Mouse (Mus musculus) retina, adult 2 months (tissue): ENCODE data around the gene Prmt1.

Source experiments
- DNase-seq: peaks from one replicate; pipeline ENCODE4 v3.0.0-alpha.2; 2012; ENCODE audit warnings: low read depth, low spot score

Gene Prmt1

GRCm38 (mm10) chr7:44981539-44981938, 4.8 kb downstream of the Prmt1 start:
- no peak for DNase-seq

- DNase-seq: no peak
Observed at GRCm38 (mm10) chr7:44978300-44978699, 8.1 kb downstream of the Prmt1 start.

GRCm38 (mm10) chr7:44975117-44975419, 11.3 kb downstream of the Prmt1 start:
- no peak for DNase-seq

DNA sequence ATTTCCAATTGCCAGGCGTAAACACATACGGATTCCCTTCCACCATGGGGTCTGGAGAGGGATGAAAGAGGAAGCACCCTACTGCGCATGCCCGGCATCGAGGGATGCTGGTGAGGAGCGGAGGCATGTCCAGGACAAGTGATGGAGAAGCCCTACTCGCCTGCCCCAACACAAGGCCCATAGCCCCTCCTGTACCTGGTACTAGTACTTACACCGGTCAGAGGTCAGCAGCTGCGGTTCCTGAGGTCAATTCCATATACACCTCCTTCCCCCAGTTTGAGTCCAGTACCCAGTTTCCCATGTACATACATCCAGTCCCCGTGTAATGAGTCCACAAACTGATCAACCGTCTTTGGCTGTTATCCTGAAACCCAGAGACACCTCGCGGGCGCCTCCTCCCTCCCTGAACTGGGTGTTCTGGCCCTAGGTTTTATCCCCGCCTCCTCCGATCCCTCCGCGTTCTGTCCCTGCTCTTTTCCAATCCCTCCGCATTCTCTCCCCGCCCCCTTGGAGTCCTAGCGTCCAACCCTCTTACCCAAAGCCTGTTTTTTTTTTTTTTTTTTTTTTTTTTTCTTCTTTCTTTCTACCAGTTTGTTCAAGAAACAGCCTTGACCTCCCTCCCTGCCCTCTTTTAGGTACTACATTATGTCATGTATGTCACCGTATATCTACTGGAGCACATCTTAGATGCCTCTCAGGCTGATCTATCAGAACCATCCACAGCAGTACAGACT, 11.8 kb downstream of the Prmt1 start, which contains the start of gene Cpt1c:
TSS of gene Cpt1c (minus strand) at position 469 of the 734 bp plus-strand sequence.
- DNase-seq: no peak

DNA sequence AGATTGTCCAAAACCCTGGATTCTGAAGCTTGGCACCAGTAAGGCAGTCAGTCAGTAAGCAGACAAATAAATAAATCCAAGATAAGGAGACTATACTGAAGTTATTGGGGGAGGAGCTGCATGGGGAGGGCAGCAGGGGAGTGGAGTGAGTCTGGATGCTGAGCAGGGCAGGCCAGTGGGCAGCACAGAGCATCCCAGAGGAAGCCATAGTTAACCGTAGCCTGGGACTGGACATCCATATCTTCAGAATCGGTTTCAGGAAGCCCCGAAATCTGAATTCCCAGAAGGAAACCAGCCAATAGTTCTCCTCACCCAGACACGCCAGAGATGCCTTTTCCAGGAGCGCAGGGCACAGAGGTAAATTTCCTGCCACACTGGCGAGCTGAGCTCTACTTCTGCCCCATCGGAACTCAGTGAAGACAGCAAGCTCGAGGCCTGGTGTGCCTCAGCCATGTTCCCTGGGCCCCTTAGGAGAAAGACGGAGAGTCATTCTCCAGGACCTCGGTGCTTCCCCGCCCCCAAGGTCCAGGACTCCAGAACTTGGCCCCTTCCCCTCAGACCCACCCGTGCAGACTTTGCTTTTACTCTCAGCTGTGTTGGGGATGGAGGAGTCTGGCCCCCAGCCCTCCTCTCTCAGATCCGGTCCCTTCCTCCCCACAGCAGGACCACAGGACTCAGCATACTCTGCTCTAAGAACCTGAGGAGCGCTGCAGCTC, 12.8 kb downstream of the Prmt1 start:
- no peak for DNase-seq

- no peak for DNase-seq
Observed at GRCm38 (mm10) chr7:44971142-44971541, 15.2 kb downstream of the Prmt1 start.

GRCm38 (mm10) chr7:44970231-44970691, 16.1 kb downstream of the Prmt1 start:
- DNase-seq: no peak

DNA sequence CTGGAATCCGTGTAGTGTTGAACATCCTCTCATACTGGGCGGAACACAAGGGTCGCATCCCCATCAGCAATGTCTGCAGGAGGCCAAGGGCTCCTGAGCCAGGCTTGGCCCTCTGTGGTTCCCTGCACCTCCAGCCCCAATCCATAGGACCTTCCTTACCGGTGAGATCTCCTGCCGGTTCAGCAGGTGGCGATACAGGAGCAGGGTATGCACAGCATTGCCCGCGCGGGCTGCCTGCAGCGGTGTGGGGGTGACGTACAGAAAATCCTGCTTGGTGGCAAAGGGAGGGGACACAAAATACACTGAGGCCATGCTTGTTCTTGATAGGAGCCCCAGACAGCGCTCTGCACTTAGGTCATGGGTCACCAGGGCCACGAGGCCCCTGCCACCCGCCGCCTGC, 19.7 kb downstream of the Prmt1 start:
- no peak for DNase-seq

GRCm38 (mm10) chr7:44965975-44966374, 20.4 kb downstream of the Prmt1 start:
- DNase-seq: no peak

DNA sequence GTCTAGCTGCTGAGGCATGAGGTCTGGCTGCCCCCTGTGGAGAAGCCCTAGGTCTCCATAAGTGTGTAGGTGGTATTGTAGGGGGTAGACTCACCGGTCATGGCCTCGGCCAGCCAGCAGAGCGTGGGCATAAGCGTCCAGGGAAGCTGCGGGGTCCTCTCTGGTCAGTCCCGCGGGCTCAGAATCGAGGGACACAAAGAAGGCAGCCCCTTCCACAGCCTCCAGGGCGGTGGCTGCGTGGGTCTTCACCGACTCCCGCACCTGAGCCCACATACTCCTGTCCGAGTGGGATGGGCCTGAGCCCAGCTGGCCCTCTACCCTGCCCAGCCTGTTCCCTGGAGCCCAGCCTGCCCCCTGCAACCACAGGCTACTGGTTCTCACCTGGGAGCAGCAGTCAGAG, 21.4 kb downstream of the Prmt1 start:
- DNase-seq: no peak

DNA sequence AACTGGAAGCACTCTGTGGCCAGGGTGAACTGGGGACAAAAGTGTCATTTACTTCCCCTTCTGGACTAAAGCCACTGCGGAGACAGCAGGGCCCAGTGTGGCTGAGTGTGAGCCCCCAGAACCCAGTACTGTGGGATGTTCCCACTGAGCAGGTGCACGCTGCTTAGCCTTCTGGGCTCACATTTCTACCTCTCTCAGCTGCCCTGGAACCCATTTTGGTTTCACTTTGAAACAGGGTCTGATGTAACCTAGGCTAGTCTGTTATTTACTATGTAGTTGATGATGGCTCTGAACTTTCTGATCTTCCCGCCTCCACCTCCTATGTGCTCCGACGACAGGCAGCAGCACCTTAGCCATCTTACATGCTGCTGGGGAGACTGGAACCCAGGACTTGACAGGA, 23.5 kb downstream of the Prmt1 start:
- DNase-seq: no peak

DNA sequence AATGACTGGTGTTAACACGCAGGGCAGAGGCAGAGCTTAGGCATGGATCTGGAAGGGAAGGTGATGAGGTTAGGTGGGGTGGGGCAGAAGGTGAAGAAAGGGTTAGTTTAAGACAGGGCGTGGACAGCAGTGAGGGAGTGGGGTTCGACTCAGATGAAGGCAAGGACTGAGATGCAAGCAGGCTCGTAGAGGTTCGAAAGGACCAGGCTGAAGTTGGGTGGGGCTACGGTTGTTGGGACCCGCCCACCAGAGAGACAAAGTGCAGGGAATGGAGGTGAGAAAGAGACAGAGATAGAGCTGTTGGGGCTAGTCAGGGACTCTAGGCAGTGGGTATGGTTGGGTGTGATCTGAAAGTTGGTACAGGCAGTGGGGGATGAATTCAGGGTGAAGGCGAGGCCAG, 24.0 kb downstream of the Prmt1 start:
- DNase-seq: no peak

GRCm38 (mm10) chr7:44960512-44960910, 25.9 kb downstream of the Prmt1 start:
- no peak for DNase-seq

DNA sequence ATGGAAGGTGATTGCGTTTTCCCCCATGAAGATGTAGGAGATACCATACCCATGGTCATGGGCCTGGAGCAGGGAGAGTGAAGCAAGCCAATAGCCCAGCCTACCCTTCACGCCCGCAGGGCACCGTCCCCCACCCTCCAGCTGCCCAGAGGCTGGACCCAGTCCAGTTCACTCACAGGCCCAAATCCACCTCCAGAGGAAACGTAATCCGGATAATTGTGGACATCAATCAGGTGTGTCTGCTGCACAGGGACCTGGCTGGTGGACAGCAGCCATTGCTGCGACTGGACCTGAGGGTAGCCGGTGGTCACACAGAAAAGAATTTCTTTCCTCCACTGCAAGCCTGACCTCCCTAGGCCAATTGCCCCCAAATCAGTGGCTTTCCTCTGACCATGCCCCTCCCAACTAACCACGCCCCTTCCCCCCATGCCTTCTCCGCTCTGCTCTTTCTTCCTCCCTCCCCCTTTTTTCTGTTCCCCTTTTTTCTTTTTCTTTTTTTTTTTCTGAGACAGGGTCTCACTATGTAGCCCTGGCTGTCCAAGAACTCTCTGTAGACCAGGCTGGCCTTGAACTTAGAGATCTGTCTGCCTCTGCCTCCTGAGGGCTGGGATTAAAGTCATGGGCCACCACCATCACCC, 26.4 kb downstream of the Prmt1 start:
- no peak for DNase-seq

DNA sequence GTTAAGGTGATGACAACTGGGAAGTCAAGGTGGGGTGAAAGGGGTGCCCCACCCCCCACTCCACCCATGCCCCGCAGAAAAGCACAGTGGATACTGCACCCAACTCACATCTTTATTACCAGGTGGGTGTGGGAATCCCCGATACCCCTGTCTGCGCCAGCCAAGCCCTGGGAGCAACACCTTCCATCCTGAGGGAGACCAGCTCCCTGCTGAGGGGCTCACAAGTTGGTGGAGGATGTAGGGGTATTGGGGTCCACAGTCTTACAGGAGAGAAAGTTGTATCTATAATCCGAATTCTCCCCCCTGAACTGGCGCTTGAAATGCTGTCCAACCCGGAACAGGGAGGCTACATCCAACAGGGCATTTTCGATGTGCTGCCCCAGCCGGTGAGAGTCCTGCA, 27.1 kb downstream of the Prmt1 start:
- DNase-seq: no peak

DNA sequence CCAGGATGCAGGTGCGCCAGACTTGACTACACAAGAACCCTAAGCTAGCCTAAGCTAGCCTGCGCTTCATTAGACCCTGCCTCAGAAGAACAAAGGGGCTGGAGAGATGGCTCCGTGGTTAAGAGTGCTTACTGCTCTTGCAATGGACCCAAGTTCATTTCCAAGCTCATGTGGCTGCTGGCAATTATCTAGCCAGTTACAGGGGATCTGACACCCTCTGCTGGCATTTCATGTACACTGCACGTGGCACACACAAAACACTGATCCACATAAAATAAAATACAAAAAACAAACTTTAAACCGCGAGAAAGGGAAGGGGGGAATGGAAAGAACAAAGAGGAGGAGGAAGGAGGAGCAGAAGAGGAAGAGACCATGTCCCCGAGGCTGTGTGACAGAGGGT, 28.2 kb downstream of the Prmt1 start:
- DNase-seq: no peak

DNA sequence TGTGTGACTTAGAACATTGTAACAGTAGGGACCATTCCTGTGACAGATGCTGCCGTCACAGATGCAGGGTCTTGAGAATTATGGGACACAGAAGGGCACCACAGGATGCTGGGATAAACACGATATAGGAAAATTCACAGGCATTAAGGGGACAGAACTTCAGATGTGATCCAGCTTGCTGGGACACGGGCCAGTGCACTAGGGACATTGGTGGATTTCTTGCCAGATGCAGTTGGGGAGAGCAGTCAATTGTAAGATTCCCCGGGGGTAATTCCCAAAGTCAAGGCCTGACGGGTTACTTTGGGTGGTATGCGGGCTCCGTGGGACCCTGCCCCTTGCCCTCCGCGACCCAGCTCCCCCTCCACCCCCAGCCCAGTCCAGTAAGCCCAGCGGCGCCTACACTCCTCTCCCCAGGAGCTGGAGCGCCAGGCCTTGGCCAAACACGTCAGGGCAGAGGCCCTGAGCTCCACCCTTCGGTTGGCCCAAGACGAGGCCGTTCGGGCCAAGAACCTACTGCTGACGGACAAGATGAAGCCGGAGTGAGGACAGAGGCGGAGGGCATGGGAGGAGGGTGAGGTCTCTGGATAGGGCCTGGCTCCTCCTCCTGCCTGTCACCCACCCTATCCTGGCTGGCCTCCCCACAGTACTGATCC, 29.1 kb downstream of the Prmt1 start:
- no peak for DNase-seq

GRCm38 (mm10) chr7:44956266-44956665, 30.1 kb downstream of the Prmt1 start:
- DNase-seq: no peak

- DNase-seq: no peak
Observed at GRCm38 (mm10) chr7:44955628-44956027, 30.7 kb downstream of the Prmt1 start.

GRCm38 (mm10) chr7:44954091-44954885, 32.1 kb downstream of the Prmt1 start:
- DNase-seq: no peak

GRCm38 (mm10) chr7:44953561-44953960, 32.8 kb downstream of the Prmt1 start:
- DNase-seq: no peak
